Mouse (Mus musculus): Measurements from ENCODE around the gene Slco2a1.

Gene Slco2a1

GRCm38 (mm10) chr9:102988462-102988861 lies at the start of gene Slco2a1:
Gene Slco2a1, plus strand, starts transcription at chr9:102988712.
- WGBS: 88% methylated on average over 8 of the region's 8 CpGs

DNA sequence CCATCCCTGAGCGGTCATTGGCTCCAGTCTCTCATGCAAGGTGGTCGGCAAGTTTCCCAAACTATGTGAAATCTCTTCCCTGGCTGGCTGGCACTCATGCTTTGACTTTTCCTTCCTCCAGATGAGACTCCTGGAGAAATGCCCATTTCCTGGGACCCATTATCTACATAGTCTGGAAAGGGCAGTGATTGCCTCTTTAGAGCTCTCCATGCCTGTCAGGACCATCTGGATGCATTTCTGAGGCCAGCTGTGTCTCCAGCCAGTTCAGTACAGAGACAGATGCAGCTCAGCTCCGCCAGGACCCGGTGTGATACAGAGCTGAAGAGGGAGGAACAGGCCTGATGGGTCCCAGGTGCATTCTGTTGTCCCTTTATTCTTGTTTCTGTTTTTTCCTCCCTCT lies 46.3 kb upstream of the Slco2a1 start:
- 81% methylated on average over 4 of the region's 4 CpGs for WGBS

GRCm38 (mm10) chr9:102944891-102945290 lies 43.6 kb upstream of the Slco2a1 start:
- WGBS: 89% methylated on average over 9 of the region's 9 CpGs

DNA sequence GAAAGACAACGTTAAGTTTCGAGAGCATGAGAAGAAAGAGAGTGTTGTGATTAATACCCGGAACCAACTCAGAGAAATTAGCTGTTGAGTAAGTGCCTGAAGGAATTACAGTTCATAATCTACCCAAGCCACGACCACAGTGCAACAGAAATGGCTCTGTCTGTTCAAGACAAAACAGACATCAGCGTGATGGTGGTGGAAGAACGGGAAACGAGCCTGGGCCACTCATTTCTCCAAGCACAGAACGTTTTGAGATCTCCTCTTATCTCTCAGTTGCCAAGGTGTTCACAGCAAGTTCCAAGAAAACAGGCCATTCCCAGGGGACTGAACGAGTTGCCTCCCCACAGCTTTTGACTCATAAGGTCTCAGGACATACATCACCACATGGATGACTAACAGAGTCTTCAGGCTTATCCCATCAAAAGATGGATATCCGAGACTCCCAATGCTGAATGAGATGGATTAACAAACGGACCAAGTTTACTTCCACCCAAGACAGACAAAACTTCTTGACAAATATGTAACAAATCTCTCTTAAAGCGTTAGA lies 42.0 kb upstream of the Slco2a1 start:
- WGBS: 86% methylated on average over 12 of the region's 12 CpGs

GRCm38 (mm10) chr9:102948706-102949105 lies 39.8 kb upstream of the Slco2a1 start:
- 77% methylated on average over 5 of the region's 5 CpGs for WGBS

DNA sequence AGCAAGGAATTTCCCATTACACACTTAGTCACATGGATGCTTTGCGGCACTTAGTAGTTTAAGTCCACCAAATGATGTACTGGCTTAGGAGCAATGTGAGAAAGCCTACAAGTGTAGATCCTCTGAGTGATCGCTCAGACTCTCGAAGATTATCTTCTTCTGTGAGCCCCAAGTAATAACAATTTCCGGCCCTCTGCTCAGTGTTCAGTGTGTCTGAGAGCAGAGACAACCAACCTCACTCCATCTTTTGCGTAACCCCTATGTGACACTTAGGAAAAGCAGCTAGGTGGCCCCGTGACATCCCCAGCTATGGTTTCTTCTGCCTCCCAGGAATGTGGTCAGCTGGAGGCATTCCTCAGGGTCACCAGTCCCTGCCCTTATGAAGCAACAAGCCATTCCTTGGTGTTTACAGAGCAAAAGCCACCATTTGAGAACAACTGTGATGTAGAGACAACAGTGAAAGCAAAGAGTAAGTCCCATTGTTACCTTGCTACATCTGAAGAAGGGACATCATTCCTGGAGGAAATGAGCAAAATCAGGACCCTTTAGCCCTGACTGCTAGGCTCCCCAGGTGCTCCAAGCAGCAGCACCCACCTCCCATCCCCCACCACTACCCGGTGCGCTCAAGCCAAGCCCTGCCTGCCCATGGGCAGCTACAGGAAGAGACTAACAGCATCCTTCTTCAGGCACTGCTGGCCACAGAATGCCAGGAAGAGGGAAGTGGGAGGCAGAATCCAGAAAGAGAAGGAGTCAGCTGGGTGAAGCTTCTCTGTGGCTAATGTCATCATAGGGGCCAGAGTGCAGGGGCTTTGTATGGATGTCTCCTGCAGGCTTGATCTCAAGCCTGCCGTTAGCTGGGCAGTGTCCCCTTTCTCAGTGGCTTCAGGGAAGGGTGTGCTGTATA lies 37.2 kb upstream of the Slco2a1 start:
- WGBS: 92% methylated on average over 9 of the region's 9 CpGs

DNA sequence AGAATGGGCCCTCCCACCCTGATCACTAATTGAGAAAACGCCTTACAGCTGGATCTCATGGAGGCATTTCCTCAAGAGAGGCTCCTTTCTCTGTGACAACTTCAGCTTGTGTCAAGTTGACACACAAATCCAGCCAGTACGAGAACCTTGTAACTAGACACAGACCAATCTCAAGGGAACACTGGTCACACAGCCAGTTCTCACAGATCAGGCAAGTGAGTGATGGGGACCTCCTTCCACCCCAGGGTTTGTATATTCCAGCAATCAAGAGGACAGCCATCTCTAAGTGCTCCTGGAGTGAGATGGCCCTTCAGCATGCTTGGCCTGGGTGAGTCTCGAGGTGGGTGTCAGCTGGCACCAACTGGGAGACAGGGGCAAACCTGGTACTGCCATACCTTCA lies 32.6 kb upstream of the Slco2a1 start:
- 84% methylated on average over 3 of the region's 3 CpGs for WGBS

DNA sequence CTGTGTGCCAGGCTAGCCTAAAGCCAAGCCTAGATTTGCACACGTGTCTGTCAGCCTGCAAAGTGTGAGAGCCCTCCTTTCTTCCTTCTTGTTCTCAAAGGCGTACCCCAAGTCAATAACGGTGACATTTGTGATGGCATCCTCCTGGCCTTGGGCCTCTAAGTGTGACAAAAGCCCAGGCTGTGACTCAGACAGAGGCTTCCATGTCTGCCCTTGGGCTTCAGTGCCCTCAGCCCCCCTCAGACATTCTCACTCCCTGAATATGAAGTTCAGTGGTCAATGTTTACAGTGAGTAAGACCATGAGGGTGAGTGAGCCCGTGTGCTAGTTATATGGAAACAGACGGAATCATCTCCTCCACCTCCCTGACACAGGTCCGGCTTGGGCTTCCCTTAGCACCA lies 29.8 kb upstream of the Slco2a1 start:
- WGBS: 88% methylated on average over 6 of the region's 6 CpGs

- 67% methylated on average over 8 of the region's 8 CpGs for WGBS
Observed at GRCm38 (mm10) chr9:102961356-102962092, 27.0 kb upstream of the Slco2a1 start.

GRCm38 (mm10) chr9:102962093-102962788 lies 26.3 kb upstream of the Slco2a1 start:
- WGBS: 88% methylated on average over 10 of the region's 10 CpGs

GRCm38 (mm10) chr9:102963321-102963720 lies 25.2 kb upstream of the Slco2a1 start:
- WGBS: 86% methylated on average over 7 of the region's 7 CpGs

GRCm38 (mm10) chr9:102964644-102965043 lies 23.9 kb upstream of the Slco2a1 start:
- WGBS: 92% methylated on average over 9 of the region's 9 CpGs

GRCm38 (mm10) chr9:102972393-102973050 lies 16.0 kb upstream of the Slco2a1 start:
- 84% methylated on average over 2 of the region's 2 CpGs for WGBS

- WGBS: 91% methylated on average over 2 of the region's 2 CpGs
Observed at GRCm38 (mm10) chr9:102975887-102976286, 12.6 kb upstream of the Slco2a1 start.

- 80% methylated on average over 1 of the region's 1 CpGs for WGBS
Observed at GRCm38 (mm10) chr9:102977090-102977489, 11.4 kb upstream of the Slco2a1 start.

DNA sequence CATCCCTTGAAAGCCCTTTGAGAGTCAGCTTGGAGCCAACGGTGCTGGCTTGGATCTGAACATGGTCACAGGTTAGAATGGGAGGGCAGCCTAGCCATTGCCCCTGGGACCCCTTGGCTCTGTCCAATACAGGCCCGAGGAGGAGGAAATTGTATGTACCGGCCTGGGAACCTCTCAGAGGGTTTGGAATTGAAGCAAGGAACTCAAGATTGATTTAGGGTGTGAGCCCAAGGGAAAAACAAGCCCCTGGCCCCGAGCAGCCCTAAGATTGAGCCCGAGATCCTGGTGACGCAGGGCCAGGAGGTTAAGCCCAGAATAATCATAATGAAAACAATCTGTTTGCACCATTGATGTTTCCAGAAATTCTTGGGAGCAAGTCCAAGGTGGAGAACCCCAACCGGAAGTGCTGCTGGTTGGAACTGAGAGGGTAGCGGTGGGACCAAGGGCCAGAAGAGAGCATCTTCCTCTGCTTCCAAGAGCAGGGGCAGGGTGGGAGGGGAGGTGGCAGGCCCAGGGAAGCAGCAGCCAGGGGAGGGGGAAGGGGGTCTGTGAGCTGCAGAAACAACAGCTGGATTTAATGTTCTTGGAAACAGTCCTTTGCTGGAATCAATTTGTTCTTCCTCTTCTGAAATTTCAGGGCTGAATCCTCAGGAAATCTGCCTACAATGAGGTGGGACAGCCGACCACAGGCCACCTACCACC lies 10.6 kb upstream of the Slco2a1 start:
- WGBS: 75% methylated on average over 9 of the region's 9 CpGs

DNA sequence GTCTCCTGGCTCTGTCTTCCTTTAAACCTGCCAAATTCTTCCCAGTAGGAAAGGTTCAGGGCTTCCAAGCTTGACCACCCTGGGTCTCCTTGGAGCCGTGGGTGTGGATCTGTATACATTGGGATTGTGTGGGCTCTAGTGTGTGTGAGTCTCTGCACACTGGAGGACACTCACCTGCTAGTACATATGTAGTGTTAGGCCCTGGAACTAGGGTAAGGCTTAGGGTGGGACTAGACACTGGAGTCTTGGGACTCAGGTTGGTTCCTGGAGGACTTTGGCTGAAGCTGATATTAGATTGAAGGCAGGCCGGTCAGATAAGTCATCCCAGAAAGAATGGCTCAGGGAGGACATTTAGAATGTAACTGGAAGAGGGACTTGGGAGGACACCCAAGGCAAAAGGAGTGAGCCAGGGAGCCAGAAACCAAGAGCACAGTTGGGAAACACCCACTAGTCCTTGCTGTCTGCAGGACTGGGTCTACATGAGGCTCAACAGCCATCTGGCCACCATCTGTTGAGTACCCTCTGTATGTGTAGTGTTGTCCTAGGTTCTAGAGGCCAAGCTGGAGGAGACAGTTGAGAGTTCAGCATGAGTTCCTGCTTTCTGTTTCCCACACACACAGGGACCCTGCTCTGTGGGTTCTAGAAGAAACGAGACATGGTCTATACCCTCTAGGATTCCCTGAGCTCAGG lies 9.4 kb upstream of the Slco2a1 start:
- WGBS: 95% methylated on average over 3 of the region's 3 CpGs

DNA sequence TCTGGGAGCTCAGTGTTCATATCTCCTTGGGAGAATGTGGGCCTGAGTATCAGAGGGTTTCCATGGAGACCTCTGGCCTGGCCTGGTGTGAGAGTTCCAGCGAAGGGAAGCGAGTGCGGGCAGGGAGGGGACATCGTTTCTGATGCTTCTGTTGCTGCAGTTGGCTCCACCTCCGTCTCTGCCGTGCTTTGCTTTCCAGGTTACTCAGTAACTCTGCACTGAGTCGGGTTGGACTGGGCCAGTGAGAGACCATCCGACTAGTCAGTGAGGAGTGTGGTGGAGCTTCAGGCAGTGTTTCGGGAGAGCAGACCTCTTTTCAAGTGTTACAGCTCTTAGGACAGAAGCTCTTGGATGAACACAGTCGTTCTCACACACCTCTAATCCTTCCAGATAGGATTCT lies 8.6 kb upstream of the Slco2a1 start:
- 88% methylated on average over 10 of the region's 10 CpGs for WGBS

- WGBS: 93% methylated on average over 5 of the region's 5 CpGs
Observed at GRCm38 (mm10) chr9:102980420-102980819, 8.1 kb upstream of the Slco2a1 start.

GRCm38 (mm10) chr9:102981791-102982190 lies 6.7 kb upstream of the Slco2a1 start:
- 91% methylated on average over 2 of the region's 2 CpGs for WGBS

All from cerebral cortex, adult 2 months (tissue).